16 mouse cellular contexts compared by ENCODE assay signal in genomic region chr3:35221183-35221582, GRCm38 (mm10).
"Had no signal": no experiment of that assay in that cellular context is flagged by ENCODE, and none has a peak within 500 bp of the region (broad histone marks: within the 10 kb centered on the region; RNA-seq: fewer than 3 reads in every experiment).

No protein-coding gene starts in this region.

- H3K36me3 ChIP-seq: limb, embryonic 10.5 days; limb, embryonic 13.5 days; liver, embryonic 12.5 days; liver, embryonic 15.5 days; lung, embryonic 15.5 days had no signal

- DNase-seq: kidney, postnatal 25 days; layer of hippocampus, adult 9-11 months; liver; lung, adult 18-20 months; lung, postnatal 10 days; lung, postnatal 36 days; thymus, adult 18-20 months; thymus, postnatal 36 days had no signal

- H3K27me3 ChIP-seq: limb, embryonic 13.5 days; liver, embryonic 12.5 days; liver, embryonic 15.5 days; lung, embryonic 15.5 days; megakaryocyte, embryonic 14.5 days had no signal

- H3K27ac ChIP-seq: kidney, postnatal 0 days; layer of hippocampus, adult 2 months; limb, embryonic 10.5 days; limb, embryonic 13.5 days; liver, embryonic 12.5 days; liver, embryonic 15.5 days; lung, embryonic 15.5 days had no signal

- H3K9ac ChIP-seq: limb, embryonic 13.5 days; liver, embryonic 12.5 days; liver, embryonic 15.5 days; lung, embryonic 15.5 days had no signal

- H3K4me3 ChIP-seq: layer of hippocampus, adult 2 months; limb, embryonic 10.5 days; limb, embryonic 13.5 days; liver, embryonic 12.5 days; liver, embryonic 15.5 days; lung, embryonic 15.5 days; megakaryocyte, embryonic 14.5 days had no signal

- H3K4me2 ChIP-seq: limb, embryonic 13.5 days; liver, embryonic 12.5 days; liver, embryonic 15.5 days; lung, embryonic 15.5 days had no signal

- ATAC-seq: liver, embryonic 12.5 days had no signal

- H3K4me1 ChIP-seq: liver, embryonic 12.5 days; liver, embryonic 15.5 days; megakaryocyte, embryonic 14.5 days had no signal

- H3K9me3 ChIP-seq: limb, embryonic 10.5 days; limb, embryonic 13.5 days; liver, embryonic 12.5 days; liver, embryonic 15.5 days; lung, embryonic 15.5 days had no signal
